Mouse (Mus musculus) right cerebral cortex, adult 2 months (tissue): ENCODE data around the gene Atp1b4.
"Not testable (repeated sequence)": the region's sequence is repeated elsewhere in the genome, so short reads cannot be mapped to it uniquely, and the experiment has no call there.

Experiments used
- DNase-seq, 2 experiments: peaks; one replicate each; pipeline ENCODE4 v3.0.0; 2021 to 2022; ENCODE audit warnings: low spot score in 2 of 2

Gene Atp1b4

GRCm38 (mm10) chrX:38315884-38316283, at the start of gene Atp1b4:
Atp1b4 (plus strand) TSS chrX:38316184.
- no peak for DNase-seq

GRCm38 (mm10) chrX:38308597-38308996, 7.4 kb upstream of the Atp1b4 start:
- no peak for DNase-seq

- no peak for DNase-seq
These were observed 4.9 kb upstream of the Atp1b4 start for GRCm38 (mm10) chrX:38311054-38311453.

- peak; percentile 1 to 15 for DNase-seq
These were observed 2.9 kb upstream of the Atp1b4 start for GRCm38 (mm10) chrX:38312910-38313625.

GRCm38 (mm10) chrX:38313626-38314210, 2.3 kb upstream of the Atp1b4 start:
- no peak for DNase-seq

GRCm38 (mm10) chrX:38330695-38331406, 14.9 kb downstream of the Atp1b4 start:
- DNase-seq = no peak

GRCm38 (mm10) chrX:38334329-38335279, 18.6 kb downstream of the Atp1b4 start:
- no peak for DNase-seq

- DNase-seq = no peak
These were observed 46.0 kb downstream of the Atp1b4 start for GRCm38 (mm10) chrX:38362016-38362415.

GRCm38 (mm10) chrX:38364621-38365020, 48.6 kb downstream of the Atp1b4 start:
- DNase-seq = not testable (repeated sequence)

GRCm38 (mm10) chrX:38373169-38373568, 57.2 kb downstream of the Atp1b4 start:
- not testable (repeated sequence) for DNase-seq
